Mouse (Mus musculus) neural tube, postnatal 0 days (tissue): ENCODE measurements around the gene Rasgrp4. TPM values are rescaled to one million over a fixed set of nuclear protein-coding genes. Genes with fewer than 3 reads are reported as not detected.

Source experiments
- polyA plus RNA-seq: library from polyadenylated mRNA; unstranded; fragments of >200 nt; fragmentation: Nextera tagmentation; extraction: Ambion mirVana; gene quantifications from 2 replicates; pipeline ENCODE4 v1.2.1, GENCODE M21; 2015

Rasgrp4 gene
- 0.90 and 1.4 TPM in 2 replicates for polyA plus RNA-seq

DNA sequence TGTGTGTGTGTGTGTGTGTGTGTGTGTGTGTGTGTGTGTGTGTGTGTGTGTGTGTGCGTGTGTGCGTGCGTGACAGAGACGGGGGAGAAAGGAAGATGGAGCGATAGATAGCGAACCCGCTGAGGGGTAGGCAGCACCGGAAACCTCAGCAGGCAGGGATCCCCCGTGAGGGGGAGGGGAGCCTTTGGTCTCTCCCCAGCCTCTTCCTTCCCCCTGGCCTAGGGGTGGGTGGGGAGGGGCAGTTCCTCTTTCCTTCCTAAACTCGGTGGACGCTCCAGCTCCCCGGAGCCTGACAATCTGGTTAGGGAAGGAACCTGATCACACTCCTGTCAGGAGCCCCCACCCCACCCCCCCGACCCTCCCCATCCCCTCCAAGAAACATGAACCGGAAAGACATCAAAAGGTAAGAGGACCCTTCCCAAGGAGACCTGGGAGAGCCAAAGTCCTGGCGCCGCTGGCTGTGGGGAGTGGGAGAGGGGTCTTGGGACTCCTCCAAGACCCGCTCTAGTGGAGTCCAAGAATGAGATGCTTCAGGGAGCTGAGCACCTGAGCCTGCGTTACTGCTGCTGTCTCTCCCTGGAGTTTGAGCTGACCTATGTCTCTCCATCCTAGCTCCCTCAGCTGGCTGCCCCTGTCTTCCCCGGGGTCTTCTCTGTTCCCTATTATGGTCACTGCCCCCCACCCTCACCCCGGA is at the start of gene Rasgrp4:
Gene Rasgrp4, plus strand, starts transcription at position 159 of the 694 bp plus-strand sequence.

DNA sequence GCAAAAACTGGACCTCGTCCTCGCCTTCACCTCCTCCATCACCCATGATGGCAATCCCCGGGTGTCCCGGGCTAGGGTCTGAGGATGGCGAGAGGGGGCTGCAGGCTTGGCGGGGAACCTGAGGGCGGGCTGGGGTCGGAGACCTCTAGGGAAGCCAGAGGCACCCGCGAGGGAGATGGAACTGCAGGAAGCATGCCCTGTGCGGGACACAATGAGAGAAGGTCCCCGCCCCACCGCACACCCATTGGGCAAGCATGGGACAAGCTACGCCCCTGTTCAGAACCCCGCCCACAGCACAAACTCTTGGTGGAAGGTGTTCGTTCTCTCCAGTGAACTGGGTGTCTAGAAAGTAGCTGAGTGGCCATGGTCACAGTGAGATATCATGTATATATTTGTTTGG is 9.7 kb upstream of the Rasgrp4 start, which contains the start of gene Ryr1:
Gene Ryr1, minus strand, starts transcription at position 210 of the 400 bp plus-strand sequence.

DNA sequence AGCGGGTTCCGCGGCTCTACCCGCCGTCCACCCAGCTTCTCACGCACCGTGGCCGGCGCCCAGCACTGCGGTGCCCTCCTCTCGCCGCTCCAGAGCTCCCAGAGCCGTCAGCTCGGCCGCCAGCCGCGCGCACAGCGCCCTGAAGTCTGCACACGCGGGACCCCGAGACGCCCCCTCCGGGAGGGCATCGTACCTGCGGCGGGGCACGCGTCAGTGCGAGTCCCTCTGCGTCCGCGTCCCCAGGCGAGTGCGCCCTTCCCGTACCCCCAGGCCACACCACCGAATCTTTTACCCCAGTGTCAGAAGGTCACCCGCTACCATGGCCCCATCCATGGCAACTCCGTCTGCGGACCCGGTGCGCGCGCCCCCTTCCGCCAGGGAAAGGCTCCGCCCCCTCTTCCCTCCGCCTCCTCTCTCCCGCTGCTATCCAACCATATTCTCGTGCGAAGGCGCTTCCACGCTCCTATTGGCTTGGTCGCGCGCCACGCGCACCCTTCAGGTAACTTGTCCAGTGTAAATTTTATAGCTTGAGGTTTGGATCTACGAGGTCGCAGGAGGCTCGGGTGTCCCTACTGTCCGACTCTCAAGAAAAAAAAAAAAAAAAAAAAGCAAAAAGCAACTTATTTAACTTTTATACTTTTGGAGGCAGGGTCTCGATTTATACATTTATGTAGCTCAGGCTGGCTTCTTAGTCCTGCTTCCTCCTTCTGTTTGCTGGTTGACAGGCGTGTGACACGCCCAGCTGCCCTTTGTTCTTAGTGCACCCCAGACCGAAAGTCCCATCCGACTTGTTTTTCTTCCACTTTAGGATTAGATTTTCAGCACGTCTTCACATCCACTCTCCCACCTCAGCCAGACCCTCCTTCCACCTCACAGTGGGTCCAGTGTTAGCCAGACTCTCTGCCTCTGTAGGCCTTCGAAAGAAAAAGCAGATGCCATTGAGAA is 21.5 kb downstream of the Rasgrp4 start, which contains the start of gene Fam98c:
Gene Fam98c, minus strand, starts transcription at position 397 of the 945 bp plus-strand sequence.

DNA sequence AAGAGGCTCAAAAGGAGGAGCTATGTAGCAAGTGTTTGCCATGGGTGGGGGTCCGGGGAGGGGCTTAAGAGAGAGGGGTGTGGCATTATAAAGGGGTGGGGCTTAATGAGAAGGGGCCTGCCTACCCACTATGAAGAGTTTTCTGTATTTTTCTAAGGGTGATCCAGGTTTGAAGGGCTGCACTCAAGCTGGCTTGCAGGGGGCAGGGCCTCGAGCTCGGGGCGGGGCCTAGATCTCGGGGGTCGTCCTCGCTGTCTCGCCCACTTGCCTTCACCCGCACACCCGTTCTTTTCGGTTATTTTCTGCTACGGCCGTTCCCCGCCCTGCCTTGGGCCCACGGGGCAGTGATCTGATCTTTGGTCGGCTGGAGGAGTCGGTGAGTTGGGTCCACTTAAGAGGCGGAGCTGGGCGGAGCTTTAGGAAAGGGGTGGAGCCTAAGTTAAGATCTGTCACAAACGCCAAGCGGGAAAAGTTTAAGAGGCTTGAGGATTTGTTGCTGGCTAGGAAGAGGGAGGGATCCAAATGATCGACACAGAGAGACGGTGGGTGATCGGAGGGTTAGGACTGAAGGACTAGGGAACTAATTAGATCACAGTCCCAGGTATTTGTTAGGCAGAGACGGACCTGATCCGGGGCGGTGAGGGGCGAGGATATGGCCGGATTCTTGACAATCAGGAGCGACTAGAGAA is 35.6 kb downstream of the Rasgrp4 start, which contains the start of the genes Ggn and Spred3:
Gene Ggn, plus strand, starts transcription at position 145 of the 689 bp plus-strand sequence.
Gene Spred3, minus strand, starts transcription at position 346 of the 689 bp plus-strand sequence.

DNA sequence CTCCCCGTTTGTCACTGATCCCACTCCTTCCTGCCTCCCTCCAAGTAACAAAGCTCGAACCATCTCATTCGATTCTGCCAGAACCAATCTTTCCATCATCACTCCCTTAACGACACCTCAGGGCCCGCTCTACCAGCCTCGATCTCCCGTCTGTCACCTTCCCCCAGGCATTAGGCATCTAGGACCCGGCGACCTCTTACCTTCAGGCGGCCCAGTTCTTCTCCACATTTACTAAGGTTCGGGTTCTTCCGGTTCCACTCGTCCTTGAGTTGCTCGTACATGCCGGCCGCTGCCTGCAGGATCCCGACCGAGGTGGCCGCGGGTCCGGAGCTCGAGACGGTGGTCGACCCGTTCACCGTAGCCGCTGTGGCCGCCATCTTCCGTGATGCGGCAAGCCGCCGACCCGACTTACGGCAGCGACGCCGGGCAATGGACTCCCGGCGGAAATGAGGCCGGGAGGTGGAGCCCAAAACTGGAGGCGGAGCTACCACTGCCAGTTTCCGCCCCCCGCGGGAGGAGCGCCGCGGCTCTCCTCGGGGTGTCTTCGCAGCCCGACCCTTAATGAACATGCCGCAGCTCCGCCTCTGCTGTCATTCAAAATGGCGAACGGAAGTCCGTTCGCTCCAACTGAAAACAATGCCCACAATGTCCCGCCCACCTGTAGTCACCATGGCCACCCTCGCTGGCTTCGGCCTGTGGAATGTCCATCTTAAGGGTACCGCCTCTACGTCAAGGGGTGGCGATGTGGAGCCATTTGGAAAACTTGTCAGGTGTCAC is 45.6 kb downstream of the Rasgrp4 start, which contains the start of gene Psmd8:
Gene Psmd8, minus strand, starts transcription at position 625 of the 777 bp plus-strand sequence.

Other genes with a start within 250 kb of the Rasgrp4 start
- 110 and 120 TPM in 2 replicates for gene Actn4, start 172.5 kb upstream of the Rasgrp4 start, polyA plus RNA-seq
- 307 and 320 TPM in 2 replicates for gene Eif3k, start 153.0 kb upstream of the Rasgrp4 start, polyA plus RNA-seq
- gene Map4k1, start 152.8 kb upstream of the Rasgrp4 start, polyA plus RNA-seq = 11.8 and 12.8 TPM in 2 replicates
- 11.1 and 15.3 TPM in 2 replicates for gene Ryr1, start 9.7 kb upstream of the Rasgrp4 start, polyA plus RNA-seq
- 79.0 and 80.4 TPM in 2 replicates for gene Fam98c, start 21.4 kb downstream of the Rasgrp4 start, polyA plus RNA-seq
- 0.28 and 0.55 TPM in 2 replicates for gene Ggn, start 35.4 kb downstream of the Rasgrp4 start, polyA plus RNA-seq
- gene Spred3, start 35.6 kb downstream of the Rasgrp4 start, polyA plus RNA-seq = 12.6 and 14.1 TPM in 2 replicates
- gene Psmd8, start 45.9 kb downstream of the Rasgrp4 start, polyA plus RNA-seq = 278 and 284 TPM in 2 replicates
- 1.1 and 3.3 TPM in 2 replicates for gene Catsperg1, start 79.2 kb downstream of the Rasgrp4 start, polyA plus RNA-seq
- 0.70 and 1.4 TPM in 2 replicates for gene Kcnk6, start 97.7 kb downstream of the Rasgrp4 start, polyA plus RNA-seq
- 137 and 139 TPM in 2 replicates for gene Yif1b, start 103.5 kb downstream of the Rasgrp4 start, polyA plus RNA-seq
- gene 2200002D01Rik, start 113.6 kb downstream of the Rasgrp4 start, polyA plus RNA-seq = 2.0 and 4.5 TPM in 2 replicates
- gene Spint2, start 147.1 kb downstream of the Rasgrp4 start, polyA plus RNA-seq = 93.6 and 101 TPM in 2 replicates
- 5.3 and 5.5 TPM in 2 replicates for gene Ppp1r14a, start 154.5 kb downstream of the Rasgrp4 start, polyA plus RNA-seq
- gene Dpf1, start 169.1 kb downstream of the Rasgrp4 start, polyA plus RNA-seq = 132 and 146 TPM in 2 replicates